Mouse (Mus musculus): ENCODE results near the gene Espn.

DNA sequence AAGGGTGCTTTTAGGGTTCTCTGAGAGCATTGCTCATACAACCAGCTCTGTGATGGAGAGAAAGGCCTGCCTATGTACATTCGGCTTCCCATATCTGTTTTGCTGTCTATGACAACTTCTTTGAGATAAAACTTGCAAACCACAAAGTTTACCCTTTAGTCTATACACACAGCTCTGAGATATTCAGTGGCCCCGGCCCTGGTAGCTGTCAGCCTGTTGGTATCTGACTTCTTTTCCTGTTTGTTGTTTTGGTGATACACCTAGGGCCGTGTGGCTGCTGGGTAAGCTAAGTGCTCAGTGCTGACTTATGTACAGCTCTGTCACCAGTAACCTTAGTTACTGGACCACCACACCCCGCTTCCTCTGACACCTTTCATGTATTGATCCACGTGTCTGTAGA is 45.4 kb upstream of the Espn start:
- no peak for TF ChIP-seq GATA1 (IDR thresholded peaks at IDR 0.05; ENCODE audit: borderline replicate concordance, low read length)
- no peak for TF ChIP-seq FLI1 (IDR thresholded peaks at IDR 0.05; ENCODE audit: low read length)

Data from megakaryocyte, embryonic 14.5 days (primary cell).